Comparison of ENCODE assay signal across 9 mouse cellular contexts in the genomic region with DNA sequence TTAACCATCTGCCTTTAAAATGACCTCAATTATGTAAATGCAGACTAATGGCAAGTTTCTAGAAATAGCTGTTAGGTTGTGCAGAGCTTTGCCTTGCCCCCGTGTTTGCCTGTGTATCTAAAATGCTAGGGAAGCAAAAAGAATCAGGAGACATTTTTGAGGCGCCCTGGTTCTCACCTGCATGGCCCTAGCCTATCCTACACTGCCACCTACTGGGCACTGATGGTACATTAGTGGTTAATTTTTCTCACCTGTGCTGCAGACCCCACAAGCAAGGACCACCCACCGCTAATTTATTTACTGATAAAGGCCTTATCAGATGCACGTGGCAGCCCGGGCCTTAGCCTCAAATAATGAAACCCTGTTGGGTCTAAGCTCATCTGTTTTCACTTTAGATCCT. TPM values are rescaled to one million over a fixed set of nuclear protein-coding genes. Genes with fewer than 3 reads are reported as not detected.
A peak's percentile ranks its signal among the peaks of the same experiment; 100 is the strongest.
DNase-seq lines count a peak whose midpoint lies in the region; TF ChIP-seq lines count a peak whose summit lies in the region.
"Had no signal": no experiment of that assay in that cellular context is flagged by ENCODE, and none has a peak within 500 bp of the region (broad histone marks: within the 10 kb centered on the region; RNA-seq: fewer than 3 reads in every experiment).

No protein-coding gene starts in this region.

- H3K27ac ChIP-seq in testis, adult 2 months (ENCODE audit: control insufficient read depth, insufficient read depth, low read depth, low read length): no peak overlapping the region
- H3K27ac ChIP-seq: embryonic facial prominence, embryonic 13.5 days had no signal

- no peaks in the 10 kb centered on the region for H3K36me3 ChIP-seq in testis, adult 2 months (ENCODE audit: control insufficient read depth, insufficient read depth, low read length)
- H3K36me3 ChIP-seq: embryonic facial prominence, embryonic 13.5 days had no signal

- no peak overlapping the region for H3K4me3 ChIP-seq in testis, adult 2 months (ENCODE audit: control insufficient read depth, low read depth, low read length)
- H3K4me3 ChIP-seq: embryonic facial prominence, embryonic 13.5 days had no signal

- no peaks in the 10 kb centered on the region for H3K27me3 ChIP-seq in testis, adult 2 months (ENCODE audit: control insufficient read depth, insufficient read depth, low read length)

- peak; percentile 14 to 68 for DNase-seq in heart, adult 18-20 months
- no peak for DNase-seq in heart, adult 11 months
- peak; percentile 57 to 71 for DNase-seq in CD8-positive naive resting alpha-beta T cell, adult 2 months (ENCODE audit: low read depth in 2 of 2, low spot score in 2 of 2)
- peak; percentile 73 for DNase-seq in brain, embryonic 14.5 days (ENCODE audit: low read depth)
- peak; percentile 40 to 52 for DNase-seq in frontal cortex, postnatal 25 days (ENCODE audit: low spot score in 2 of 2)
- peak; percentile 45 to 50 for DNase-seq in layer of hippocampus, postnatal 14 days (ENCODE audit: low spot score in 2 of 2)
- DNase-seq in mesoderm, embryonic 11.5 days (ENCODE audit: low read depth, low spot score): peak; percentile 70

- peak; percentile 78; the same call in 1 of the 2 replicates for TF ChIP-seq CTCF in brain, embryonic 14.5 days (IDR thresholded peaks at IDR 0.05; ENCODE audit: borderline replicate concordance, extremely low read depth, insufficient read depth, insufficient read length)
- TF ChIP-seq CTCF in testis, adult 2 months (IDR thresholded peaks at IDR 0.05; ENCODE audit: control insufficient read depth, insufficient read depth, insufficient replicate concordance, low read depth, low read length): peak; percentile 69; the same call in 1 of the 2 replicates

- no peak for TF ChIP-seq POLR2A in brain, embryonic 14.5 days (IDR thresholded peaks at IDR 0.05; ENCODE audit: borderline replicate concordance, extremely low read depth, insufficient read depth, insufficient read length, poor library complexity, severe bottlenecking)
- no peak for TF ChIP-seq POLR2A in testis, adult 2 months (IDR thresholded peaks at IDR 0.05; ENCODE audit: control insufficient read depth, low read depth, low read length)

- H3K4me1 ChIP-seq in testis, adult 2 months (ENCODE audit: control insufficient read depth, insufficient read depth, low read length): no peaks in the 10 kb centered on the region
- H3K4me1 ChIP-seq: embryonic facial prominence, embryonic 13.5 days had no signal

RNA-seq across cellular contexts. Expression of a gene that starts 5.4 kb away (rescaled TPM):
- total RNA-seq in heart, adult 18-20 months (2021): not detected
- not detected in 2 replicates for polyA plus RNA-seq in brain, embryonic 14.5 days (2012; rRNA removed)
- total RNA-seq in layer of hippocampus, postnatal 14 days (2021): under 1 TPM in 1 of 2 experiments, not detected in 1; 0.14 TPM
- polyA plus RNA-seq in testis, adult 2 months (2012; rRNA removed): 0.06 TPM in 2 replicates
- polyA plus RNA-seq: embryonic facial prominence, embryonic 13.5 days had no signal

RNA-seq across cellular contexts. Expression of a gene that starts 6.6 kb away (rescaled TPM):
- not detected for total RNA-seq in heart, adult 18-20 months (2021)
- polyA plus RNA-seq in brain, embryonic 14.5 days (2012; rRNA removed): not detected in 2 replicates
- total RNA-seq in layer of hippocampus, postnatal 14 days (2021): under 1 TPM in 1 of 2 experiments, not detected in 1; 0.07 TPM
- polyA plus RNA-seq in testis, adult 2 months (2012; rRNA removed): 0.10 and 0.12 TPM in 2 replicates
- polyA plus RNA-seq: embryonic facial prominence, embryonic 13.5 days had no signal

RNA-seq across cellular contexts. Expression of a gene that starts 16.8 kb away (rescaled TPM):
- not detected for total RNA-seq in heart, adult 18-20 months (2021)
- polyA plus RNA-seq in brain, embryonic 14.5 days (2012; rRNA removed): not detected in 2 replicates
- not detected for total RNA-seq in layer of hippocampus, postnatal 14 days (2021)
- not detected in 2 replicates for polyA plus RNA-seq in testis, adult 2 months (2012; rRNA removed)
- polyA plus RNA-seq: embryonic facial prominence, embryonic 13.5 days had no signal

RNA-seq across cellular contexts. Expression of a gene that starts 25.4 kb away (rescaled TPM):
- not detected for total RNA-seq in heart, adult 18-20 months (2021)
- not detected in 2 replicates for polyA plus RNA-seq in brain, embryonic 14.5 days (2012; rRNA removed)
- not detected for total RNA-seq in layer of hippocampus, postnatal 14 days (2021)
- polyA plus RNA-seq in testis, adult 2 months (2012; rRNA removed): not detected in 2 replicates

RNA-seq across cellular contexts. Expression of a gene that starts 30.8 kb away (rescaled TPM):
- total RNA-seq in heart, adult 18-20 months (2021): 100 to 1,000 TPM; 229 to 251 TPM
- polyA plus RNA-seq in brain, embryonic 14.5 days (2012; rRNA removed): 262 and 380 TPM in 2 replicates
- total RNA-seq in layer of hippocampus, postnatal 14 days (2021): 100 to 1,000 TPM; 315 to 327 TPM
- 246 and 258 TPM in 2 replicates for polyA plus RNA-seq in testis, adult 2 months (2012; rRNA removed)
